Comparison of ENCODE assay signal across 1 mouse cellular context in genomic region chr16:87455180-87455611, GRCm38 (mm10).
TF ChIP-seq lines count a peak whose summit lies in the region.

No protein-coding gene starts in this region.

TF ChIP-seq in CH12.LX, 34 proteins besides CTCF, POLR2A, EP300 and RAD21:
- TF ChIP-seq TBP (conservative IDR thresholded peaks at IDR 0.05; ENCODE audit: low read depth, low read length) = no peak
- no peak for TF ChIP-seq HCFC1 (IDR thresholded peaks at IDR 0.05; ENCODE audit: low read depth, low read length)
- TF ChIP-seq RCOR1 (conservative IDR thresholded peaks at IDR 0.05; ENCODE audit: low read depth, low read length) = no peak
- no peak for TF ChIP-seq IRF4 (IDR thresholded peaks at IDR 0.05; ENCODE audit: low read depth, low read length)
- no peak for TF ChIP-seq ZC3H11A (IDR thresholded peaks at IDR 0.05; ENCODE audit: low read depth, low read length)
- no peak for TF ChIP-seq SMC3 (IDR thresholded peaks at IDR 0.05; ENCODE audit: low read depth, low read length)
TF ChIP-seq in CH12.LX: peak in this region for 0.
